Mouse (Mus musculus) limb, embryonic 14.5 days (tissue): ENCODE results near the gene Gorasp2. TPM values are rescaled to one million over a fixed set of nuclear protein-coding genes. Genes with fewer than 3 reads are reported as not detected.

ENCODE experiments used
- ATAC-seq: fragments of 200-750 bp; cut with Nextera tagmentation; 2 replicates; pipeline ENCODE4 v1.8.0; 2017; ENCODE audit warnings: low read depth, moderate number of reproducible peaks, moderate TSS enrichment; ENCODE audit not compliant: low FRiP score
- DNase-seq: peaks from one replicate; pipeline ENCODE4 v3.0.0-alpha.2; 2015; ENCODE audit warnings: low spot score
- H3K27ac ChIP-seq: fragments of 300-500 bp; sonication (generic); replicated peaks from 2 replicates; pipeline ENCODE4 v1.5.1; 2014; ENCODE audit warnings: low read depth, mild to moderate bottlenecking, low read length, moderate library complexity, mixed read lengths
- H3K27me3 ChIP-seq: fragments of 300-500 bp; sonication (generic); 2 replicates; pipeline ENCODE4 v1.6.1; 2014; ENCODE audit warnings: low read length, mixed read lengths; ENCODE audit not compliant: control insufficient read depth, insufficient read depth
- H3K36me3 ChIP-seq: fragments of 300-500 bp; sonication (generic); 2 replicates; pipeline ENCODE4 v1.6.1; 2014; ENCODE audit warnings: mild to moderate bottlenecking, low read length, moderate library complexity, mixed read lengths; ENCODE audit not compliant: control insufficient read depth, insufficient read depth
- H3K4me1 ChIP-seq: fragments of 300-500 bp; sonication (generic); 2 replicates; pipeline ENCODE4 v1.6.1; 2014; ENCODE audit warnings: antibody characterized with exemption, low read length, mixed read lengths; ENCODE audit not compliant: control insufficient read depth, insufficient read depth
- H3K4me2 ChIP-seq: fragments of 300-500 bp; sonication (generic); replicated peaks from 2 replicates; pipeline ENCODE4 v1.6.1; 2014; ENCODE audit warnings: low read depth, mild to moderate bottlenecking, low read length, moderate library complexity; ENCODE audit not compliant: severe bottlenecking
- H3K4me3 ChIP-seq: fragments of 300-500 bp; sonication (generic); replicated peaks from 2 replicates; pipeline ENCODE4 v1.5.1; 2014; ENCODE audit warnings: low read length
- H3K9ac ChIP-seq: fragments of 300-500 bp; sonication (generic); 2 replicates; pipeline ENCODE4 v1.6.1; 2014; ENCODE audit warnings: mild to moderate bottlenecking, low read depth, low read length, moderate library complexity; ENCODE audit not compliant: severe bottlenecking
- H3K9me3 ChIP-seq: fragments of 300-500 bp; sonication (generic); 2 replicates; pipeline ENCODE4 v1.6.1; 2016; ENCODE audit warnings: low read length; ENCODE audit not compliant: control insufficient read depth
- POLR2A ChIP-seq: fragments of 200-500 bp; IDR thresholded peaks from 2 replicates; pipeline ENCODE4 v1.8.0; 2012; ENCODE audit warnings: inconsistent platforms, mild to moderate bottlenecking, moderate library complexity, borderline replicate concordance; ENCODE audit not compliant: insufficient read depth, insufficient read length; ENCODE audit errors: extremely low read depth
- WGBS: fragments of 180-500 bp; shearing (Covaris S2); extraction: QIAGEN DNeasy Blood & Tissue Kit; methylation state at CpG from one replicate; pipeline ENCODE4 v1.1.7; 2014; 5-methylcytosine and 5-hydroxymethylcytosine counted together
- polyA plus RNA-seq, 2 experiments: library from polyadenylated mRNA; depleted of rRNA in 1 of 2; stranded (reverse) in 1 of 2; unstranded in 1 of 2; fragments of >200 nt; fragmentation: Nextera tagmentation in 1 of 2; extraction: Ambion mirVana in 1 of 2; gene quantifications; 2 replicates each; pipeline versions ENCODE4 v1.2.1 to v1.2.3; 2012 to 2014

Gorasp2 gene
- polyA plus RNA-seq, 2 experiments: 118 to 190 TPM

GRCm38 (mm10) chr2:70620225-70620624, 41.2 kb upstream of the Gorasp2 start:
- Histone ChIP-seq H3K9ac (no peak overlapping the region), H3K4me1 (no peaks in the 10 kb centered on the region), H3K27ac (no peak overlapping the region), H3K27me3 (no peaks in the 10 kb centered on the region), H3K4me3 (no peak overlapping the region), H3K4me2 (no peak overlapping the region), H3K36me3 (no peaks in the 10 kb centered on the region), H3K9me3 (no peaks in the 10 kb centered on the region)
- no peak for ATAC-seq
- no peak for TF ChIP-seq POLR2A
- peak; percentile 38 for DNase-seq
- WGBS: 26% methylated on average over 6 of the region's 6 CpGs

DNA sequence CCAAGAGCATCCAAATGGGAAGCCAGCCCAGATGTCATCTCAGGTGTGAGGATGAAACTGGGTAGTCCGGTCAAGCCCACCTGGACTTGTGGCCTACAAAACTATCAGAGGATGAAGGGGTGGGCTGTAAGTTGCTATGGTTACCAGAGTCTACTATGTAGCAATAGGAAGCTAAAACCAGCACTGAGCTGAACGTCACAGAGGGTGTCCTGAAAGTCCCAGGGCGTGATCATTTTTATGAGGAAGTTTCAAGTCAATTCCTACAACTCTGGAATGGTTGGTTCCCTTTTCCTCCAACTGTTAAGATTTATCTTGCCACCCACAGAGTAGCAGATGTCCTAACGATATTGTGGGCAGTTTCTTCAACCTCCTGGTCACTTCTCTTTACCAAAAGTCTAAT, 39.1 kb upstream of the Gorasp2 start:
- no peaks in the 10 kb centered on the region for H3K36me3 ChIP-seq
- no peak overlapping the region for H3K9ac ChIP-seq
- H3K4me2 ChIP-seq: no peak overlapping the region
- no peak overlapping the region for H3K4me3 ChIP-seq
- DNase-seq (no peak), ATAC-seq (no peak)
- H3K27ac ChIP-seq: no peak overlapping the region
- WGBS: 57% methylated on average over 4 of the region's 4 CpGs
- no peaks in the 10 kb centered on the region for H3K4me1 ChIP-seq
- TF ChIP-seq POLR2A: no peak
- no peaks in the 10 kb centered on the region for H3K9me3 ChIP-seq
- no peaks in the 10 kb centered on the region for H3K27me3 ChIP-seq

DNA sequence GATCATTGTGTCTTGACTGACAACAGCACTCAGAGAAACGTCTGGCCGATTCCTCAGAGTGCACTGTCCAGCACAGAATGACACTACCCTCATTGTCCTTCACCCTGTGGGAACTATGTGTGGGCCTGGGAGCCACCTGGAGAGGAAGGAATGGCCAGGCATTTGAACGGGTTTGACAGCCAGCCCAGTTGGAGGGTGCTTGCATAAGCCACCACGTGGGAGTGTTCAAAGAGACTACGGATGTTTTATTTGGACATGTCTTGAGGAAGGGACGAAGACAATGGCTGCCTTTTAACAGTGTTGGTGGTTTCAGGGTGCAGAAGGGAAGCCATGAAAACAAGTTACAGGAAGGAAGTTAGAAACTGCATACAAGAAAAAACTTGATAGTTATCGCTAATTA, 35.6 kb upstream of the Gorasp2 start:
- Histone ChIP-seq H3K9me3 (no peaks in the 10 kb centered on the region), H3K27ac (no peak overlapping the region), H3K36me3 (no peaks in the 10 kb centered on the region), H3K9ac (no peak overlapping the region), H3K27me3 (no peaks in the 10 kb centered on the region), H3K4me3 (no peak overlapping the region), H3K4me1 (peaks cover 11% of the 10 kb centered on the region; the same call in 1 of the 2 replicates), H3K4me2 (no peak overlapping the region)
- WGBS: 74% methylated on average over 7 of the region's 7 CpGs
- no peak for ATAC-seq
- DNase-seq: no peak
- TF ChIP-seq POLR2A: no peak

DNA sequence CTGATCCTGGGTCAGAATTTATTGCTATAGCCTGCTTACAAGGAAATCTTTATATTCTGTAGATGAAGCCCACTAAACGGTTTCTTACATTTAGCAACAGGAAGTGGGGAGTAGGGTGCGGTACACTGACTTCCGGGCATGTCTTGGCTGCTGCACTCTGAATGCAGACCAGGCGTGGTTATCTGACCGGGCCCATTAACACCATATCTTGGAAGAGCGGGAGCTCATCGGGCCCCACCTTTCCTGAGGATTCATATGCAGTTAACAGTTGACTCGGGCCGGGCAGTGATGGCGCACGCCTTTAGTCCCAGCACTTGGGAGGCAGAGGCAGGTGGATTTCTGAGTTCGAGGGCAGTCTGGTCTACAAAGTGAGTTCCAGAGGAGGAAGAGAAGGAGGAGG, 33.0 kb upstream of the Gorasp2 start:
- WGBS: 72% methylated on average over 12 of the region's 12 CpGs
- no peak for ATAC-seq
- no peak for TF ChIP-seq POLR2A
- no peak overlapping the region for H3K4me2 ChIP-seq
- peaks cover 11% of the 10 kb centered on the region; the same call in 1 of the 2 replicates for H3K4me1 ChIP-seq
- H3K9me3 ChIP-seq: no peaks in the 10 kb centered on the region
- no peak for DNase-seq
- no peak overlapping the region for H3K27ac ChIP-seq
- no peak overlapping the region for H3K9ac ChIP-seq
- H3K27me3 ChIP-seq: 0 out of 2 replicates have a peak, but pooled peaks cover 5% of the 10 kb centered on the region
- no peak overlapping the region for H3K4me3 ChIP-seq
- H3K36me3 ChIP-seq: no peaks in the 10 kb centered on the region

DNA sequence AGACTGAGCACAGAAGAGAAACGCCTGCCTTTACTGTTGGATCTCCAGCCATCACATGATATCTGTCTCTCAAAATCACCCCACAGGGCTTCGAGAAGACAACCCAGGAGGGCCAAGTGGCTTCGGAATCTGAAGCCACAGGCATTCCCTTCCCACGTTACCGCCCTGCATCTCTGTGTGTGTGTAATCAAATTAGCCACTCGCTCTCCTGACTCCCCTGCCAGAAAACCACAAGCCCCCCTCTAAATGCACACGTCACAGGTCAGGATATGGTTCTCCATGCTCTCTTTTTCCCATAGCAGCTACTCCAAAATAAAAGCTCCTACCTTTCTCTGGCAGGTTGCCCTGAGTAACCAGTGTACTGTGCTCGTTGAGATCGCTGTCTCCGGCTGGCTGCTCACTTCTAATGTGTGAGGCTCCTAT, 32.0 kb upstream of the Gorasp2 start:
- Histone ChIP-seq H3K27ac (no peak overlapping the region), H3K4me1 (peaks cover 11% of the 10 kb centered on the region; the same call in 1 of the 2 replicates), H3K9me3 (no peaks in the 10 kb centered on the region), H3K27me3 (0 out of 2 replicates have a peak, but pooled peaks cover 5% of the 10 kb centered on the region), H3K9ac (peak overlapping the region; percentile 36; the same call in 1 of the 2 replicates), H3K4me2 (peak overlapping the region; percentile 52), H3K4me3 (peak overlapping the region; percentile 22), H3K36me3 (no peaks in the 10 kb centered on the region)
- no peak for TF ChIP-seq POLR2A
- 5% methylated on average over 10 of the region's 10 CpGs for WGBS
- peak; percentile 88 for DNase-seq
- peak; percentile 91 for ATAC-seq

GRCm38 (mm10) chr2:70629921-70630320, 31.5 kb upstream of the Gorasp2 start:
- H3K27ac ChIP-seq: no peak overlapping the region
- peak overlapping the region; percentile 22; the same call in 1 of the 2 replicates for H3K4me3 ChIP-seq
- H3K4me2 ChIP-seq: peak overlapping the region; percentile 52
- WGBS: 38% methylated on average over 3 of the region's 3 CpGs
- H3K9ac ChIP-seq: no peak overlapping the region
- 0 out of 2 replicates have a peak, but pooled peaks cover 5% of the 10 kb centered on the region for H3K27me3 ChIP-seq
- no peaks in the 10 kb centered on the region for H3K36me3 ChIP-seq
- DNase-seq (no peak), ATAC-seq (peak; percentile 17; the same call in 1 of the 2 replicates)
- H3K9me3 ChIP-seq: no peaks in the 10 kb centered on the region
- H3K4me1 ChIP-seq: peaks cover 11% of the 10 kb centered on the region; the same call in 1 of the 2 replicates
- TF ChIP-seq POLR2A: no peak
